Mouse (Mus musculus): Measurements from ENCODE around the gene App.

App gene

DNA sequence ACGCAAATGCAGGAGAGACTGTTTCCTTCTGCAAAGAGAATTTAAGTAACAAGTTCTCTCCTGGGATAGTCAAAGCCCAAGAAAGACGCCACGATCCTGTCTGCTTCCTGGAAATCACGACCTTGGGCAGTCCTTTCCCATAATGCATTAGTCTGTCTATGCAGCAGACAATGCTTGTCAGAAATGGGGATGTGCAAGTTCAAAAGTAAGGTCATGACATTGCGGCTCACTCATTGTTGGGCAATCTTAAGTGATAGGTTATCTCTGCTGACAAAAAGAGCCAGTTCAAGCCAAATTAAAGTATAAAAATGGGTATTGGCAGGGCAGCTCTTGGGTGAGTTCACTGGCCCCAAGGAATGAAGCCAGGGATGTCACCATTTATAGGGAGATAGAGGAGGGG lies 51.6 kb downstream of the App start:
- DNase-seq (ENCODE audit: low read depth, low spot score), result no peak

GRCm38 (mm10) chr16:85118916-85119315 lies 54.6 kb downstream of the App start:
- DNase-seq (ENCODE audit: low read depth, low spot score), result no peak

GRCm38 (mm10) chr16:85117541-85117940 lies 56.0 kb downstream of the App start:
- DNase-seq (ENCODE audit: low read depth, low spot score), result no peak

DNA sequence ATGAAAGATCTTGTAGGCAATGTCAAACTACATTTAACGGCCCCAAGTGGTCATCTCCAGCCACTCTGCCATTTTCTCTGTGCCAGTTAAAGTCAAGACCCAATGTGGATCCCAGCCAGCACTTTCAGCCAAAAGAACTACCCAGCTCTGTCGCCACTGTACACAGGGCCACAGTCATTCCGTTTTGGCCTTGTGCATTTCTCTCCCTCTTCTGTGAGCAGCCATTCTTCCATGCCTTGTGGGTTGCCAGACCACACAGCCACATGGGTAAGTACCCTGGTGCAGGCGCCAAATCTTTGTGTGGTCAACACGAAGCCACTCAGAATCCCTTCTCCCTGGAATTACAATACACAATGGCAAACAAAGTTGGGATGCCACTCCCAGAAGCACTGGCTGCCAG lies 57.7 kb downstream of the App start:
- DNase-seq (ENCODE audit: low read depth, low spot score), result no peak

DNA sequence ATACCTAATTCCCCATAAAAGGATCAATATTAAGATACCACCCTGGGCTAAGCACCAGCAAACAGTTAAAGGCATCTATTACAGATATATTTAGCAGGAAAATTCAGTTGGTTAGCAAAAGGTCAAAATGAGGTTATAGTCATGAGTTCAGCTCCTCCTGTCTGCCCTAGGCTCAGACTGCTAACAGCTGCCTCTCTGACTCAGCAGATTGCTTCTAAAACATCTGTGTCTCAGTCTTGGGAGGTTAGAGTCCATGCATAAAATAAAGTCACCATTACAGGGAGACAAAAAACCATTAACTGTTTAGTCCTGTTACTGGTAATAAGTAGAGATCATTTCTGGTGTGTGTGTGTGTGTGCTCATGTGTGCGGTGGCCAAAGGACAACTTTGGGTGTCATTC lies 58.8 kb downstream of the App start:
- DNase-seq (ENCODE audit: low read depth, low spot score), result no peak

DNA sequence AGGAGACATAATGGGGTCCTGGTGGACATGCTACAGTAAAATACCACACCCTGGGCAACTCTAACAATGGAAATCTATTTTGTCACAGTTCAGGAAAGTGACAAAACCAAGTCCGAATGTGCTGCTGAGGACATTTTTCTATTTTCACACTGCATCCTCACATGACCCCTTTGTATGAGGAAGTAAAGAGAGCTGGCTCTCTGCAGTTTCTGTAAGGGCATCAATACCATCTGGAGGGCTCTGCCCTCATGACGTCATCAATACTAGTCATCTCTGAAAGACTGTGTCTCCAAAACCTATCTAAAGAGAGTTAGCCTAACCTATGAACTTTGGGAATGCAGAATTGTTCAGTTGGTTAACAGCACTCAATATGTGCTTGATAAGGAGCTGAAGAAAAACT lies 59.6 kb downstream of the App start:
- no peak for DNase-seq (ENCODE audit: low read depth, low spot score)

DNA sequence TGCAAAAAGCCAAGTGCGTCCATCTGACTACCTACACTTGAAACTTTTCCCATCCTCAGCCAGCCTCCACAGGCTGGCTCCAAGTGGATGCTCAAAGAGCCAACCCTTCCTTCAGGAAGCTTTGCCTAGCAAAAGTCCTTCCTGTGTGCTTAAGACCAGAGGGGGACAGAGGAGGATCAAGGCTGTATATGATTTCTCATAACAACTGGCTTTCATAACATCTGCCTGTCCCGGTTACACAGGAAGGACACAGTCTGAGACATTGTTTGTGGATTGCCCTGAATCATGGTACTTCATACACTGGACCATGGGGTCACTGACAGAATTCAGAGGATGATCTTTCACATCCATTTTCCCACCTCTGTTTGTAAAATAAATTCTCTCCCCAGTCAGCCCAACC lies 61.3 kb downstream of the App start:
- DNase-seq (ENCODE audit: low read depth, low spot score), result no peak

DNA sequence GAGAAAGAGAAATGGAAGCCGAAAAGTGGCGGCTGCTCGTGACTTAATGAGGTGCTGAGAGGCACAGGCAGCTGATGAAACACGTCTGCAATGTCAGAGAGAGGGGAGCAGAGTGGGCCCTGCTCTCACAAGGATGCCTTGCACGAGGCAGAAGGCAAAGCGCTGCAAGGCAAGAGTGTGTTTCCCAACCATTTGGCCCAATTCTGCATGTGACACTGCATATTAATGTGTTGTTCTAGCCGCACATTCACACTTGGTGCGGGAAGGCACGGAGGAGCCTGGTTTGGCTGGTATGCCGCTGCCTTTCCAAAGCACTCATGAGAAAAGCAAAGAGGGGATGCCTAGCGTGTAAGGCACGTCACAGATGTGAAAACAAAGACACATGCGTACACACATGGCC lies 63.1 kb downstream of the App start:
- DNase-seq (ENCODE audit: low read depth, low spot score), result no peak

- DNase-seq (ENCODE audit: low read depth, low spot score), result no peak
Observed at GRCm38 (mm10) chr16:85108486-85108885, 65.1 kb downstream of the App start.

GRCm38 (mm10) chr16:85106644-85107323 lies 66.8 kb downstream of the App start:
- no peak for DNase-seq (ENCODE audit: low read depth, low spot score)

DNA sequence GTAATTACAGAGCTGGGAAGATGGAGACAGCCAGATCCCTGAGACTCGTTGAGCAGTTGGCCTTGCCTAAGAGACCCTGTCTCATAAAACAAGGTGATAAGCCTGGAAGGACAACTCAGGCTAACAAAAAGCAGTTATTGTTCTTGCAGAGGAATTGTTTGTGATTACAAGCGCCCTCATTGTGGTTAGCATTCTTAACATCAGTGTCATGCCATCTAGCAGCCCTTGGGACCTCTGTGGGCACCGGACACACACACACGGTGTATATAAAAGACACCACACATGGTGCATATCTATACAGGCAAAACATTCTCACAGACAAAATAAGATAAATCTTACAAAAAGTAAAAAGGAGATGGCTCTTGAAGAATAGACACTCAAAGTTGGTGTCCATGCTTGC lies 68.0 kb downstream of the App start:
- DNase-seq (ENCODE audit: low read depth, low spot score), result no peak

DNA sequence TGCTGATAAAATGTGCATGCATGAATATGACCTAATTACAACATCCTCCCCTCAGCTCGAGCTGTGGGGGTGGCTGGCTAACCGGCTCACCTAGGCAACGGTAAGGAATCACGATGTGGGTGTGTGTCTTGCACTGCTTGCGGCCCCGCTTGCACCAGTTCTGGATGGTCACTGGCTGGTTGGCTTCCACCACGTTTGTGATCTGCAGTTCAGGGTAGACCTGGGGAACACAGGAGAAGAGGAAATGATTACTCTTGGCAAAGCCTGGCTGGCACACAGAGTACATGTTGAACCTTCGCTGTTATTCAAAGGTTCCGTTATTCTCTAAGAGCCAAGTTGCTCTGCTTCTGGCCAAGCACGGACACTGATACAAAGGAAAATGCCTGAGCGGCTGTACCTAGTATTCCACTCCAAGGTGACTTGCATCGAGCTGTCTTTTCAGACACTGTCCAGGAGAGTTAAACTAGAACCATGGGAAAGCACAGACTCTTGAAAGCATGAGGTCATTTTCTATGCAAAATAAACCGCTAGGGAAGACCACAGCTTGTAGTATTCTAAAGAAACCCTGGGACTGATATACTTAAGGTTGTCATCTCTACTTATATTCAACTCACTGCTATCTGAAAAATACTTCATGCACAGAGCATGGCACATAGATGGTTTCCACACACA lies 70.3 kb downstream of the App start:
- DNase-seq (ENCODE audit: low read depth, low spot score), result no peak

DNA sequence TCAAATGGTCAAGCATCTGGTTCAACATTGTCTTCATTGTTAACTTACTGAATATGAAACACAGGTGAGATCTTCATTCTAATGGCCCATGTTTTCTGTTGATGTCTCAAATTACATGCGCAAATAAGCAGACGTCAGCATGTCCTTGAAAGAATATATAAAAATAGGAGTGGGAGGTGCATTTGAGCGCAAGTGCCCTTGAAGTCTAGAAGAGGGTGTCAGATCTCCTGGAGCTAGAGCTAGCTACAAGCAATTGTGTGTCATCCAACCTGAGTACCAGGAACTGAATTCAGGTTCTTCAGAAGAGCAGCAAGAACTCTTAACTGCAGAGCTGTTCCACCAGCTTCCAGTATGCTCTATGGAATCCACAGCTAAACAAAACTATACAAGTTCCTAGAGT lies 72.0 kb downstream of the App start:
- no peak for DNase-seq (ENCODE audit: low read depth, low spot score)

- no peak for DNase-seq (ENCODE audit: low read depth, low spot score)
Observed at GRCm38 (mm10) chr16:85100806-85101205, 72.8 kb downstream of the App start.

DNA sequence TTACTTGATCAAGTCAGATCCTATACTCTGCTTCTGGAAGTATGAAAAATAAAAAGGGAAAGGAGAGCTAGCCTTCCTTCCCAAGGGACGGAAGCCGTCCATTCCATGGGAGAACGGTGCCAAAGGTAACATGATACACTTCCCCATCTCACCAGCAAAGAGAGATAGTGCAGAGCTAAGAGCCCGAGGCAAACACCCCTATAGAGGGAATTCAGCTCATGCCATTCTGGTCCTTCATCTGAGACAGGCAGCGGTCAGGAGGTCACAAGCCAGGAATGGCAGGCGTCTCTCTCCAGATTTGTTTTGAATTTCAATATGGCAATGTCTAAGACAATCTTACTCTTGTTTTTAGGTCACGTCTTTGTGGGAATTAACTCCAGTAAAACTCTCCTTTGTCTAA lies 74.1 kb downstream of the App start:
- no peak for DNase-seq (ENCODE audit: low read depth, low spot score)

DNA sequence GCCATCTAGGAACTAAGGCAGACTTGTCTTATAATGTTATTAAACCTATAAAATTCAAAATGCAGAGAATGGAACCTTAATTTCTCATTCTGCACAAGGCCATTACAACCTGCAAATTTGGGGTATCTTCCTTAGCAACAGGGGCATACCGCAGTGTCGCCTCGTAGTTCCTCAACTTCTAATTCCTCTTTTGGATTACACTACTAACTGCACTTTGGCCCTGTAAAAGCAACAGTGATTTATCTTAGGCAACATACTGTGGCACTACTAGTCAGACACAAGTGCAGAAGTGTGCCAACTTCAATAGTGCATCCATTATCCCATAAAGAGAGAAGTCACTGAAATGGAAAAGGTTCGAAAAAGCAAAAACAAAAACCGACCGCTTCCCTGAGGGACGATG lies 74.5 kb downstream of the App start:
- DNase-seq (ENCODE audit: low read depth, low spot score), result no peak

- DNase-seq (ENCODE audit: low read depth, low spot score), result no peak
Observed at GRCm38 (mm10) chr16:85096396-85096795, 77.2 kb downstream of the App start.

DNA sequence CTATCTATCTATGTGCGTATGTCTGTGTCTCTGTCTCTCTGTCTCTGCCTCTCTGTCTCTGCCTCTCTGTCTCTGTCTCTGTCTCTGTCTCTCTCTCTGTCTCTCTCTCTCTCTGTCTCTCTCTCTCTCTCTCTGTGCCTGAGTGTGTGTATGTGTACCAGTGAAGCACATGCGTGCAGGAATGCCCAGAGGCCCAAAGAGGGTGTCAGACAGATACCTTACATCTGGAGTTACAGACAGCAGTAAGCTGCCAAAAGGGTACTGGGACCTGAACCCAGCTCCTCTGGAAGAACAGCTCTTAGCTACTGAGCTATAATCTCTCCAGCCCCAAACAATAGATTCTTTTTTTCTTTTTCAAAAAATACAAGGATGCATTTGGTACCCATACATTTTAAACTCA lies 77.6 kb downstream of the App start:
- no peak for DNase-seq (ENCODE audit: low read depth, low spot score)

DNA sequence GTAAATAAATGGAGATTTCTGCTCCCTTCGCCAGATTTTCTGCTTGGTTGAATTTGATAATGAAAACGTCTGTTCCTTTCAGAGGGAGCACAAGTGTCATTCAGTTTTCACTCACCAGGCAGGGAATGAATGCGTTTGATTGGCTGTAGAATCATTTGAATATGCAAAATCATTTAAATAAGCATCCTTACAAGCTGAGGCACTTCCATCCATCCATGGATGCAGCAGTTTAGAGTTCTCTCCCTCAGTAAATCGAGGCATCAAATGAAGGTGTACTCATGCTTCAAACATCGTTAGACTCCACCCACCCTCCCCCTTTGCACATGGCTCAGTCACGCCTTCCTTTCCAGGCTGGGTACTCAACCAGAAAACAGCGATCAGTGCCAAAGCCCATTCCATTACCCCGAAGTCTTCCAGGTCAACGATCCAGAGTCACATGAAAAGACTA lies 80.9 kb downstream of the App start:
- DNase-seq (ENCODE audit: low read depth, low spot score), result no peak

- DNase-seq (ENCODE audit: low read depth, low spot score), result no peak
Observed at GRCm38 (mm10) chr16:85092183-85092582, 81.4 kb downstream of the App start.

DNA sequence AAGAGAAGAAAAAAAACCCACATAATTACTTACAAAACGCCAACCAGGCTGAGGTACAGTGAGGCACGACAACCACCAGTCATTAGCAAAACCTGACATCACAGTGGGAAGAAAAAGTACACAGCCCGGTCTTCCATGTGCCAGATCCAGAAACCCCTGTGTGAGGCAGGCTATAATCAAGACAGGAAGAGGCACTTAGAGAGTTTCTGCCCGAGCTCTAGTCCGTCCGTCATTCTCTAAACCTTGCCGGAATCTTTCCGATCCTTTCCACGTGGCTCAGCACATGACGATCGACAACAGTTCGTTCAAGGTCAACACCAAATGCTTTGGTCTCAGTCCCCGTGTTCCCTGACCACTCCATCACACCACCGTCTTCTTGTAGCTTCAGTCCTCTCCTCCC lies 82.6 kb downstream of the App start:
- DNase-seq (ENCODE audit: low read depth, low spot score), result no peak

DNA sequence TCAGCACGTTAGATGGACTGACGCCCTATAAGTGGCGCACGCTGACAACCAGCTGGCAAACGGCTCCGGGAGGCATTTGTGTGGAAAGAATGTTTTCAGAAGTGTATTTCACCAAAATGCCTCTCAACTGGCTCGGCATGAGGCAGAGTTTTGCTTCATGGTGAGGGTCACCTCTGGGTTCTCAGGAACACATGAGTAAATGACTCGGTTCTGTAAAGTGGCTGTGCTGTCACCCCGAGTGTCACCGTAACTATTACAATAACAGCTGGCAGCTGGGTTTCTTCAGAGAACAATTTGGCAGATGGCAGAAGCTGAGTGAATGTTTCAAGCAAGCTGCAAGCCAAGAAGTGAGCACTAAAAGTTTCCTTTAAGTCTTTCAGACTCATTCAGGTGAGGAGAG lies 85.4 kb downstream of the App start:
- no peak for DNase-seq (ENCODE audit: low read depth, low spot score)

DNA sequence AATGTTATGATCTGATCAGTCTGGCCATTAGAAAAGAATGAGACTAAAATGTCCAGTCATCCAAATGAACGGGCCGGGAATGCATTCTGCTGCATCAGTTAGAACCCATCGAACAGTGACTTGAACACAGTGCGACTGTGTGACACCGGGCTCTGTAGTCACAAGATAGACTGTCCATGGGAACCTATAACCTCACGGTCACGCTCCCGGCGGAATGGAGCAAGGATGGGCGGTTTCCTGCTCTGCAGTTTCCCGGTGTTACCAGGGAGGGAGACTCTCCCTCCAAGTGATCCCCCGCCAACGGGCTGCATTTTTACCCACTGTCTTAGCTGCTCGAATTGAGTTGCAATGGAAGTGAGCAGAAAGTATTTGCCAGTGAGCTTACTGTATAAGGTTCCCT lies 87.3 kb downstream of the App start:
- no peak for DNase-seq (ENCODE audit: low read depth, low spot score)

- no peak for DNase-seq (ENCODE audit: low read depth, low spot score)
Observed at GRCm38 (mm10) chr16:85085902-85086301, 87.7 kb downstream of the App start.
